Mouse (Mus musculus) limb, embryonic 11.5 days (tissue): Measurements from ENCODE around the gene Ntrk2. TPM values are rescaled to one million over a fixed set of nuclear protein-coding genes. Genes with fewer than 3 reads are reported as not detected.

Experiments used
- ATAC-seq: fragments of 200-750 bp; cut with Nextera tagmentation; 2 replicates; pipeline ENCODE4 v1.8.0; 2017; ENCODE audit warnings: low read depth; ENCODE audit not compliant: insufficient number of reproducible peaks, low FRiP score, low TSS enrichment
- DNase-seq: peaks from one replicate; pipeline ENCODE4 v3.0.0-alpha.2; 2015; ENCODE audit warnings: low spot score
- H3K27ac ChIP-seq: fragments of 300-500 bp; sonication (generic); replicated peaks from 2 replicates; pipeline ENCODE4 v1.5.1; 2014; ENCODE audit warnings: low read depth, mild to moderate bottlenecking, low read length
- H3K27me3 ChIP-seq: fragments of 300-500 bp; sonication (generic); 2 replicates; pipeline ENCODE4 v1.6.1; 2014; ENCODE audit warnings: mild to moderate bottlenecking, low read length, mixed read lengths; ENCODE audit not compliant: control insufficient read depth, insufficient read depth
- H3K36me3 ChIP-seq: fragments of 300-500 bp; sonication (generic); 2 replicates; pipeline ENCODE4 v1.6.1; 2014; ENCODE audit warnings: mild to moderate bottlenecking, low read length, moderate library complexity, mixed read lengths; ENCODE audit not compliant: control insufficient read depth, insufficient read depth
- H3K4me1 ChIP-seq: fragments of 300-500 bp; sonication (generic); 2 replicates; pipeline ENCODE4 v1.6.1; 2014; ENCODE audit warnings: low read length, mixed read lengths; ENCODE audit not compliant: control insufficient read depth, insufficient read depth
- H3K4me2 ChIP-seq: fragments of 300-500 bp; sonication (generic); 2 replicates; pipeline ENCODE4 v1.6.1; 2014; ENCODE audit warnings: low read depth, mild to moderate bottlenecking, moderate library complexity; ENCODE audit not compliant: severe bottlenecking
- H3K4me3 ChIP-seq: fragments of 300-500 bp; sonication (generic); 2 replicates; pipeline ENCODE4 v1.5.1; 2014; ENCODE audit warnings: low read depth, low read length
- H3K9ac ChIP-seq: fragments of 300-500 bp; sonication (generic); 2 replicates; pipeline ENCODE4 v1.6.1; 2014; ENCODE audit warnings: mild to moderate bottlenecking, low read length
- H3K9me3 ChIP-seq: fragments of 300-500 bp; sonication (generic); 2 replicates; pipeline ENCODE4 v1.6.1; 2016; ENCODE audit warnings: low read length; ENCODE audit not compliant: control insufficient read depth
- WGBS: fragments of 180-500 bp; shearing (Covaris S2); extraction: QIAGEN DNeasy Blood & Tissue Kit; methylation state at CpG from one replicate; pipeline ENCODE4 v1.1.7; 2014; 5-methylcytosine and 5-hydroxymethylcytosine counted together
- polyA plus RNA-seq: library from polyadenylated mRNA; unstranded; fragments of >200 nt; fragmentation: Nextera tagmentation; extraction: Ambion mirVana; gene quantifications from 2 replicates; pipeline ENCODE4 v1.2.1, GENCODE M21; 2014

Ntrk2 gene
- polyA plus RNA-seq, 1 experiment from 2014 or later, result 5.6 TPM

DNA sequence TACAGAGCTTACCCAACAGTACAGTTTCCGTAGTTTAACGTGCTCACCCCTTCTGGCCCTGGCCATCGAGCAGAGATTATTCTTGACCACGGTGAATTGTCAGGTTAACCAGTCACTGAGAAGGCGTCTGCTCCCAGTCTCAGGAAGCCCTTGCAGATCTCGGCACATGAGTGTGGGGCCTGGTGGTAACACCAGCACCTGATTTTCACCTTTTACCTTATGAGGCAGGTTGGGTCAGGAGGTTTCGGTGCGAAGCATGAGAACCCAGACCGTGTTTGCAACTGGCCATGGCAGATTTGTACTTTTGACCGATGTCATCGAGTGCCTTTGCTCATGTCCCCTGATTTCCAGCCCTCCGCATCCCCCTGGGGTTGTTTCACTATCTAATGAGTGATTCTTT, 131.5 kb downstream of the Ntrk2 start:
- Histone ChIP-seq H3K4me3 (no peak overlapping the region), H3K4me1 (peaks cover 11% of the 10 kb centered on the region)

DNA sequence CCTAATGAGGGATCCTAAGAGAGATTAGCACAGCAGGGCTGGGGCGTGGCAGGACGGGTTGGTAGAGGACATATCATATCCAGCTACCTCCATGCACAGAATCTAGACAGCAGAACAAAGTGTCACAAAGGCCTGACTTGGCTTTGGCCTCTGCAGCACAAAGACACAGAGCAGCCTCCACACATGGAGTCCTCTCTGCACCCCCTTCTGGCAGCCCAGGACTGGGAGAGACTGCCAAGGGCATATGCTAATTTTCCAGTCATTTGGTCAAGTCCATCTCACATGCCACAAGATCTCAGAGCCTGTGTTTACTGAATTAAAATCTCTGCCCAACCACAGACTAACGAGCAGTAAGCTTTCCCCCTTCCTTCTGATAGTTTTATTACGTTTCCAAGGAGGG, 132.1 kb downstream of the Ntrk2 start:
- Histone ChIP-seq H3K27ac (no peak overlapping the region), H3K4me1 (peaks cover 11% of the 10 kb centered on the region), H3K4me2 (no peak overlapping the region), H3K4me3 (no peak overlapping the region), H3K9me3 (no peaks in the 10 kb centered on the region), H3K27me3 (no peaks in the 10 kb centered on the region), H3K36me3 (no peaks in the 10 kb centered on the region), H3K9ac (no peak overlapping the region)
- WGBS, result 72% methylated on average over 4 of the region's 4 CpGs
- no peak for ATAC-seq
- DNase-seq, result no peak

More for the DNA sequence above, 131.5 kb downstream of the Ntrk2 start:
- H3K9ac ChIP-seq, result no peak overlapping the region
- ATAC-seq, result no peak
- no peaks in the 10 kb centered on the region for H3K9me3 ChIP-seq
- no peak for DNase-seq
- no peaks in the 10 kb centered on the region for H3K36me3 ChIP-seq
- WGBS, result 93% methylated on average over 12 of the region's 12 CpGs
- no peak overlapping the region for H3K27ac ChIP-seq
- H3K27me3 ChIP-seq, result no peaks in the 10 kb centered on the region
- no peak overlapping the region for H3K4me2 ChIP-seq

DNA sequence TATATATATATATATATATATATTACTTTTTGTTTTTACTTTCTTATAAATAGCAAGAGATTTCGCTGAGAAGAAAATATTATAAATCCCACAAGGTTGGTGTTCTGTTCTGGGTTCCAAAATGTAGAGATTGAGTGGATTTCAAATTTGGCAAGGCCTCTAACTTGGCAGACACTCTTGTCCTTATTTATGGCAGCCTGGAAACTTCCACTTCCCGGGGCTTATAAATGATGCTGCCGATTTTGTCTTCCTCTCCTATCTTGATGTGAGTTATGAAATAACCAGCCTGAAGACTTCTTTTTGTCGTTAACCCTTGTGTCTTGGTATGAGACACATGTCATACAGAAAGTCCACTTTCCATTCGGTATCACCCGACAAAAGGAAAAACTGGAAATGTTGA, 133.8 kb downstream of the Ntrk2 start:
- peaks cover 8% of the 10 kb centered on the region for H3K4me1 ChIP-seq
- ATAC-seq, result no peak
- 93% methylated on average over 6 of the region's 6 CpGs for WGBS
- no peaks in the 10 kb centered on the region for H3K9me3 ChIP-seq
- H3K4me2 ChIP-seq, result no peak overlapping the region
- no peak for DNase-seq
- H3K4me3 ChIP-seq, result no peak overlapping the region
- H3K9ac ChIP-seq, result no peak overlapping the region
- no peaks in the 10 kb centered on the region for H3K27me3 ChIP-seq
- H3K36me3 ChIP-seq, result no peaks in the 10 kb centered on the region
- no peak overlapping the region for H3K27ac ChIP-seq

DNA sequence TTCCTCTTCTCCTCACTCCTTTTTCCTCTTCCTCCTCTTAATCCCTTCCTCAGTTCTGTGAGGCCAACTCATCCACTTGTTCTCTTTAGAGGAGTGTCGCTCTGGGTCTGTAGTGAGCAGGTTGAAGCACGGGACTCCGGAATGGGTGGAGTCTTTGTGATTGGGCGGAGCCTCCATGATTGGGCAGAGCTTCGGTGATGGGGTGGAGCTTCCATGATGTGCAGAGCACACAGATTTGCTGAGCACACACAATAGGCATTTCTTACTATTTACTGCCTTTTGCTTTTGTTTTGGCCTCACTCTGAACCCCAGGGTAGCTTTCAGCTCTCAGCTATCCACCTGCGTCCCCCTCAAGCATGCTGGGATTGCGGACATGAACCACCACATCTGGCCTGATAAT, 134.4 kb downstream of the Ntrk2 start:
- DNase-seq (no peak), ATAC-seq (no peak)
- WGBS, result 52% methylated on average over 7 of the region's 7 CpGs
- Histone ChIP-seq H3K36me3 (no peaks in the 10 kb centered on the region), H3K27ac (no peak overlapping the region), H3K4me2 (no peak overlapping the region), H3K4me3 (no peak overlapping the region), H3K27me3 (no peaks in the 10 kb centered on the region), H3K9me3 (no peaks in the 10 kb centered on the region), H3K9ac (no peak overlapping the region), H3K4me1 (peaks cover 8% of the 10 kb centered on the region)

DNA sequence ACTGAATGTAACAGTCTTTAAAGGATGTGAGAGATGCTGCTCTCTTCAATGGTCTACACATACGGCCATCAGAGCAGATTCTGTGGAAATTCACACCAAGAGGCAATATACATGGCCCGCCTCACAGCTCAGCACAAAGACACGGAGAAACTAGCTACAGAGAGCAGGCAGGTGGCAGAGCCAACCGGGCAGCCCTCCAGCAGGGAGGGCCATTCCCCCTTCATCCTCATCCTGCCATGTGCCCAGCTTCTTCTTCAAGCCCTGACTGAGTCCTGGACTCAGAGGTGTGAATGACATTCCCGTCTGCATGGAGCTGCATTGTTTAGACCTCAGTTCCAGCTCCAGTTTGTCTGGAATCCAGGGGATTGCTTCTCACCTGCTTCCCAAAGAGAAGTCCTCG, 139.4 kb downstream of the Ntrk2 start:
- no peak for ATAC-seq
- WGBS, result 70% methylated on average over 6 of the region's 6 CpGs
- no peaks in the 10 kb centered on the region for H3K36me3 ChIP-seq

DNA sequence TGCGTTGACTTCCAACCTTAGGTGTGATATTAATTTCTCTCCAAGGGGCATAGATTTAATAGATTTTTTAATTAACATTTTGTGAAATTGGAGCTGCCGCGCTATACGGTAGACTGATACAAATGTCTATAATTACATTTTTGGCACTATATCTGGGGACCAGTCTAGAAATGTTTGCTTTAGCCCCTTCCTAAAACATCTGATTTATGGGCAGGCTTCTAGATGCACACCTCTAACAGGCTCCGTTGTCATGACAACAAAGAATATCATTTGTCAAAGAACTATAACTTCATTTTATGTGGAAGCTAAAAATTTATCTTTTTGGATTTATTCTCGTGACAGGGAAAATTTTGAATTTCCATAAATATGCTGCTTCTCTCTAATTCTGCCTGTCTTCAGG, 140.2 kb downstream of the Ntrk2 start:
- Histone ChIP-seq H3K36me3 (no peaks in the 10 kb centered on the region), H3K9me3 (no peaks in the 10 kb centered on the region), H3K4me2 (no peak overlapping the region), H3K9ac (no peak overlapping the region), H3K4me1 (no peaks in the 10 kb centered on the region), H3K27me3 (no peaks in the 10 kb centered on the region), H3K4me3 (no peak overlapping the region), H3K27ac (no peak overlapping the region)
- WGBS, result 90% methylated on average over 6 of the region's 6 CpGs
- ATAC-seq (no peak), DNase-seq (no peak)

More for the DNA sequence above, 139.4 kb downstream of the Ntrk2 start:
- no peak overlapping the region for H3K9ac ChIP-seq
- DNase-seq, result no peak
- H3K27me3 ChIP-seq, result no peaks in the 10 kb centered on the region
- H3K9me3 ChIP-seq, result no peaks in the 10 kb centered on the region
- no peak overlapping the region for H3K4me2 ChIP-seq
- H3K4me1 ChIP-seq, result no peaks in the 10 kb centered on the region
- H3K4me3 ChIP-seq, result no peak overlapping the region
- no peak overlapping the region for H3K27ac ChIP-seq

DNA sequence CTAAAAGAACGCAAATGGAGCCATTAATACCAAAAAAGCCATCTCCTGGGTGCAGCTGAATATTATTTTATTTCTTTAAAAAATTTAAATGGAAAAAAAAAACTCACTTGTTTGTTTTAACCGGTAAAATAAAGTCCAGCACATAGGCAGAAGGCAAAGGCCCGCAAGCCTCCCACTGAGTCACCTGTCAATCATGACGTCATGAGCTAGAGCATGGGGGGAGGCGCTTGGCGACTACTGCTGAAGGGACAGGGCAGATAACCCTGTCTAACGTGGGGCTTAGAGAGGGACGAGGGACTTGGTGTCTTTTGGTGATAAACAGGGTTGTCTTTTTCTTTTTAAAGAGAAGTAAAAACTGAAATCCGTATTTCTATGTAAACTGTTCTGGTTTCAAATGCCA, 140.7 kb downstream of the Ntrk2 start:
- H3K36me3 ChIP-seq, result no peaks in the 10 kb centered on the region
- ATAC-seq, result no peak
- WGBS, result 64% methylated on average over 9 of the region's 9 CpGs
- DNase-seq, result no peak
- H3K27me3 ChIP-seq, result no peaks in the 10 kb centered on the region
- no peak overlapping the region for H3K27ac ChIP-seq
- H3K4me3 ChIP-seq, result no peak overlapping the region
- no peaks in the 10 kb centered on the region for H3K9me3 ChIP-seq
- no peak overlapping the region for H3K9ac ChIP-seq
- no peak overlapping the region for H3K4me2 ChIP-seq
- no peaks in the 10 kb centered on the region for H3K4me1 ChIP-seq

DNA sequence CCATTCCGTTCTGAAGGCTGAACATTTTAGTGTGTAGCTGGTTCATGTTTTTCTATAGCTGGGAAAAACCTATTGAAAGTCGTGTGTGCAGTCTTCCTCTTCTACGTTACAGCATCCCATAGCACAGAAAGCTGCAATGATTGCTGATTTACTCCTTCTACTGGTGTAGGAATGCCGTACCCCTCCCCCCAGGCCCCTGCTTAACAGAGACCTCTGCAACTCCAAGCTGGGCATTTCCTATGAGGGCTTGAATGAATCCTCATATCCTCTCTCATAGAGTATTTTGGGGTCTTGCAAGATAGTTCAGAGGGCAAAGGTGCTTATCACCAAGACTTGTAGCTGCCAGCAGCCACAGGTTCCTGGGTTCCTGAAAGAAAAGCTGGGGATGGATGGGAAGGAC, 148.0 kb downstream of the Ntrk2 start:
- Histone ChIP-seq H3K9me3 (no peaks in the 10 kb centered on the region), H3K4me3 (no peak overlapping the region), H3K27me3 (no peaks in the 10 kb centered on the region), H3K9ac (no peak overlapping the region), H3K4me1 (peaks cover 4% of the 10 kb centered on the region; the same call in 1 of the 2 replicates), H3K4me2 (no peak overlapping the region), H3K27ac (no peak overlapping the region), H3K36me3 (no peaks in the 10 kb centered on the region)
- ATAC-seq (no peak), DNase-seq (no peak)
- WGBS, result 26% methylated on average over 4 of the region's 4 CpGs

DNA sequence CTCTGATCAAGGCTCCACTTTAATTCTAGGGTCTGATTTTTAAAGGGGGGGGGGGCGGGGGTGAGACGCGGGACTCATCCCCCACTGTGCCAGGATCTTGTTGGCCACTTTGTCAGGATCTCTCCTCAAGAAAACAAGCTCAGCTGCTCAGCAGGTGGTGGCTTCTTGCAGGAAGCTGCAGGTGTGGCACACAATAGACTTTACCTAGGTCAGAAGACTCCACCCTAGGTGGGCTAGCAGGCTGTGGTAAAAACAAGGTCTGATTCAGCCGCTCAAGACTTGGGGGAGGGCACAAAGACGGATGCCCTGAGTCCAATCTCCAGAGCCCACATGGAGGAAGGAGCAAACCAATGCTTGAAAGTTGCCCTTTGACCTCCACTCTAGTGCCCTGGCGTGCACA, 148.4 kb downstream of the Ntrk2 start:
- no peaks in the 10 kb centered on the region for H3K36me3 ChIP-seq
- WGBS, result 13% methylated on average over 6 of the region's 6 CpGs
- no peak overlapping the region for H3K9ac ChIP-seq
- DNase-seq, result no peak
- ATAC-seq, result no peak
- no peak overlapping the region for H3K4me2 ChIP-seq
- no peaks in the 10 kb centered on the region for H3K27me3 ChIP-seq
- no peak overlapping the region for H3K4me3 ChIP-seq
- peaks cover 4% of the 10 kb centered on the region; the same call in 1 of the 2 replicates for H3K4me1 ChIP-seq
- H3K9me3 ChIP-seq, result no peaks in the 10 kb centered on the region
- no peak overlapping the region for H3K27ac ChIP-seq
